Mouse (Mus musculus) stomach, postnatal 0 days (tissue): ENCODE results near the gene Sema7a. TPM values are rescaled to one million over a fixed set of nuclear protein-coding genes. Genes with fewer than 3 reads are reported as not detected.
A peak's percentile ranks its signal among the peaks of the same experiment; 100 is the strongest.

Source experiments
- ATAC-seq: fragments of 200-750 bp; cut with Nextera tagmentation; 2 replicates; pipeline ENCODE4 v1.8.0; 2017; ENCODE audit not compliant: low FRiP score, low TSS enrichment
- DNase-seq: peaks from one replicate; pipeline ENCODE4 v3.0.0-alpha.2; 2016; ENCODE audit warnings: low spot score
- H3K27ac ChIP-seq: fragments of 300-500 bp; sonication (generic); replicated peaks from 2 replicates; pipeline ENCODE4 v1.5.1; 2014; ENCODE audit warnings: mild to moderate bottlenecking, control low read depth
- H3K27me3 ChIP-seq: fragments of 300-500 bp; sonication (generic); 2 replicates; pipeline ENCODE4 v1.6.1; 2014; ENCODE audit warnings: low read length; ENCODE audit not compliant: control insufficient read depth, insufficient read depth
- H3K36me3 ChIP-seq: fragments of 300-500 bp; sonication (generic); 2 replicates; pipeline ENCODE4 v1.6.1; 2014; ENCODE audit warnings: low read length, mixed read lengths; ENCODE audit not compliant: control insufficient read depth, insufficient read depth
- H3K4me1 ChIP-seq: fragments of 300-500 bp; sonication (generic); replicated peaks from 2 replicates; pipeline ENCODE4 v1.6.1; 2014; ENCODE audit warnings: antibody characterized with exemption; ENCODE audit not compliant: control insufficient read depth, insufficient read depth
- H3K4me2 ChIP-seq: fragments of 300-500 bp; sonication (generic); replicated peaks from 2 replicates; pipeline ENCODE4 v1.6.1; 2014; ENCODE audit warnings: low read depth, mild to moderate bottlenecking, control low read depth, moderate library complexity
- H3K4me3 ChIP-seq: fragments of 300-500 bp; sonication (generic); 2 replicates; pipeline ENCODE4 v1.5.1; 2014; ENCODE audit warnings: low read depth, low read length, control low read depth
- H3K9ac ChIP-seq: fragments of 300-500 bp; sonication (generic); 2 replicates; pipeline ENCODE4 v1.6.1; 2014; ENCODE audit warnings: mild to moderate bottlenecking, low read length, control low read depth, mixed read lengths
- H3K9me3 ChIP-seq: fragments of 300-500 bp; sonication (generic); 2 replicates; pipeline ENCODE4 v1.6.1; 2016; ENCODE audit warnings: low read length; ENCODE audit not compliant: control insufficient read depth
- CTCF ChIP-seq: IDR thresholded peaks from 2 replicates; pipeline ENCODE4 v1.5.1; 2016; ENCODE audit warnings: antibody characterized with exemption, low read depth, mild to moderate bottlenecking, moderate library complexity
- EP300 ChIP-seq: optimal IDR thresholded peaks from 2 replicates; pipeline ENCODE3; 2016; ENCODE audit warnings: antibody characterized with exemption
- WGBS: fragments of 180-500 bp; shearing (Covaris S2); extraction: QIAGEN DNeasy Blood & Tissue Kit; methylation state at CpG from one replicate; pipeline ENCODE4 v1.1.7; 2014; 5-methylcytosine and 5-hydroxymethylcytosine counted together
- polyA plus RNA-seq: library from polyadenylated mRNA; unstranded; fragments of >200 nt; fragmentation: Nextera tagmentation; extraction: Ambion mirVana; gene quantifications from 2 replicates; pipeline ENCODE4 v1.2.1, GENCODE M21; 2015

Sema7a gene
- polyA plus RNA-seq, 1 experiment from 2014 or later, result 1.0 TPM

DNA sequence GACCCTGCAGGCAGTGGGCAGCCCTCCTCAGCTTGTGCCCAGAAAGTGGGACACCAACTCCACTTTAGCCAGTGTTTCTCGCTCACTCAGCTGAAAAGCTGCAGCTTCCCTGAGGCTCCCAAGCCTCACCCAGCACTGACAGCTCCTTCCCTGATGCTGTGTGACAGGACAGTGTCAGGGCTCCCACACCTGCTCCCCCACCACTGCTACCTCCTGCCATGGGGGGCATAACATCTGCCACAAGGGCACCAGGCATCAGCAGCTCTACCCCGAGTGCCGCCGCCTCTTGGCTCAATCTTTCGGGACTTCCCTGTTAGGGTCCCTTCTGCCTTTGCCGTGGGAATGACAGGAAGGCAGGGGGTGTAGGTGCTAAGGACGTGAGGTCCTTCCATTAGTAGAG is 46.4 kb downstream of the Sema7a start:
- no peaks in the 10 kb centered on the region for H3K36me3 ChIP-seq
- no peak overlapping the region for H3K9ac ChIP-seq
- ATAC-seq (no peak), DNase-seq (no peak)
- H3K4me3 ChIP-seq, result no peak overlapping the region
- TF ChIP-seq CTCF, result no peak
- TF ChIP-seq EP300, result no peak
- no peaks in the 10 kb centered on the region for H3K4me1 ChIP-seq
- H3K27me3 ChIP-seq, result no peaks in the 10 kb centered on the region
- WGBS, result 61% methylated on average over 7 of the region's 7 CpGs
- no peak overlapping the region for H3K27ac ChIP-seq
- no peak overlapping the region for H3K4me2 ChIP-seq
- H3K9me3 ChIP-seq, result no peaks in the 10 kb centered on the region

DNA sequence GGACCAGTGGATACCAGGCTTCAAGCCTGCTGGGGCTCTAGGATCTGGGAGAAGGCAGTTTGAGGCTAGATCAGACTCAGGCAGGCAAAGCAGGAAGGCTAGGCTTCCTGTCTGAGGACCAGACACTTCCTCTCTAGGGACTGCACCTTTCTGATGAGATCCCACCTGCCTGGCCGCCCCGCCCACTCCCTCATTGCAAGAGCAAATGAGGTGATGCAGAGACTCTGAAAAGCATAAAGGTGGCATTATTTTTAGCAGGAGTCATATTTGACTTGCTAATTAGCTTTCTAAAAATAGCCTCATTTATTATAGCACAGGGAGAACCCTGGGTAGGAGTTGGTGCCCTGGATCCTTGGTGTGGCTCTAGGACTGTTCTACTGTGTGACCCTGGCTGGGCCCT is 48.2 kb downstream of the Sema7a start:
- Histone ChIP-seq H3K4me1 (no peaks in the 10 kb centered on the region), H3K27me3 (no peaks in the 10 kb centered on the region), H3K9me3 (no peaks in the 10 kb centered on the region), H3K27ac (no peak overlapping the region), H3K9ac (no peak overlapping the region), H3K36me3 (no peaks in the 10 kb centered on the region), H3K4me3 (no peak overlapping the region), H3K4me2 (no peak overlapping the region)
- WGBS, result 89% methylated on average over 2 of the region's 2 CpGs
- TF ChIP-seq CTCF (no peak), EP300 (no peak)
- no peak for ATAC-seq
- DNase-seq, result no peak

DNA sequence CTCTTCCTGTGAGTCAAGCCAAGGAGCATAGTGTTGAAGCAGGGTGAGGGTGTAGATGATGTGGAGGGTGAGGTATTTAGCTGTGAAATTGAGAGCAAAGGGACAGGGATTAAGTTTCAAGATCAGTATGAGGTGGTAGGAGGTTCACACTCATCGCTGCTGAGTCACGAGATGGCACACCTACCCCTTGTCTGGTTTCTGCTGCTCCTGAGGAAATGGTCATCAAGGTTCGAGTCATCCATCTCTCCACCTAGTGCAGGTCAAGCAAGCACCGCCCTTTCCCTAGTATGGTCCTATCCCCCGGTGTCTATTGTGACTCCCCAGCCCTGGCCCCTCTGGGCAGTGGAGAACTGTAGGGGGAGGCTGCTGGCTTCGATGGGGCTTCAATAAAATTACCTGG is 49.4 kb downstream of the Sema7a start:
- H3K27ac ChIP-seq, result no peak overlapping the region
- 80% methylated on average over 6 of the region's 6 CpGs for WGBS
- TF ChIP-seq CTCF, result no peak

DNA sequence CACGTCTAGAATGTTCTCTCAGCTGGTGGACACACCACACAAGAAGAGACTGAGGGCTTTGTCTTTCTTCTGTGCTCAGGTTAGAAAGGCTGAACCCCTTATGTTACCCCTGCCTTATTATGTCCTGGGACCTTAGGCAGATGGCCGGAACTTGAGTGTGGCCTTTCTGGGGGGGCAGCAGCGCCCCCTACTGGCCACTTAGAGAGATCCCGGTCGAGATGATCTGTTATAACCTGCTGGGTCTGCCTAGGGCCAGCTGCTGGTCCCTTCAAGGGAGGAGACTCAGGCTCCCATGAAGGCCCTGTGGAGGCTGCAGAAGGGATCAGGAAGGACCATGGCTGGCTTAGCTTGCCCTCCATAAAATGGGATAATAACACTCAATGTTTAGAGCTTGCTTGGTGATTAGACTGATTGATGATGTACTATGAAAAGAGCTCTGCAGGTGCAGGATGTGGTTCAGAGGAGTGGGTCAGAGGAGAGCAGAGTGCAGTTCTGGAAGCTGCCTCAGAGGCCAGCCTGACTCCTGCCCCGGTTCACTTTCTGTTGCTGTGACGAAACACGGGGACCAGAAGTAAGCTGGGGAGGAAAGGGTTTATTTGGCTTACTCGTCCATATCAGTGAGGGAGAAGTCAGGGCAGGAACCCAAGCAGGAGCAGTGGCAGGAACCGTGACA is 50.7 kb downstream of the Sema7a start:
- H3K4me3 ChIP-seq, result no peak overlapping the region
- peak; percentile 82 for TF ChIP-seq CTCF
- no peak for TF ChIP-seq EP300
- no peak overlapping the region for H3K4me2 ChIP-seq
- H3K9ac ChIP-seq, result no peak overlapping the region
- H3K9me3 ChIP-seq, result no peaks in the 10 kb centered on the region
- no peaks in the 10 kb centered on the region for H3K27me3 ChIP-seq
- H3K4me1 ChIP-seq, result no peaks in the 10 kb centered on the region
- H3K36me3 ChIP-seq, result no peaks in the 10 kb centered on the region
- H3K27ac ChIP-seq, result no peak overlapping the region
- DNase-seq (peak; percentile 42), ATAC-seq (peak; percentile 39; the same call in 1 of the 2 replicates)
- 32% methylated on average over 10 of the region's 10 CpGs for WGBS

More for the DNA sequence above, 49.4 kb downstream of the Sema7a start:
- Histone ChIP-seq H3K4me1 (no peaks in the 10 kb centered on the region), H3K4me3 (no peak overlapping the region), H3K9ac (no peak overlapping the region), H3K36me3 (no peaks in the 10 kb centered on the region), H3K9me3 (no peaks in the 10 kb centered on the region), H3K4me2 (no peak overlapping the region), H3K27me3 (no peaks in the 10 kb centered on the region)
- peak; percentile 65 for ATAC-seq
- DNase-seq, result no peak

DNA sequence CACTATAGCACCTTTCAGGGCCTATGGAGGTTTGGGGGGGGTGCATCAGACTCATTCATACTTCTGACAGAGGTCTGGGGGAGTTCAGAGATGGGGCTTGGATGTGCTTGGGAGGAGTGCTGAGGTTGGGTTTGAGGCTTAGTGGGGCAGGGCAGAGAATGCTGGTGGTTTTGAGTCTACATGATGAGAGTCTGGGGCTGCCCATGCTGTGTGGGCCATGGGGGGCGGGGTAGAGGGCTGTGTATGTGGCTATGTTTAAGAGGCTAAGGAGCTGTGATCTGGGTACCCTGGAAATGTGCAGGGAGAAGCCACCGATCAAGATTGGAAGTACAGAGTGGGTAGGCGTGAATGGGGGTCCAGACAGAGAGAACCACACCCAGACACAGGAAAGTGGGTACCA is 52.1 kb downstream of the Sema7a start:
- ATAC-seq (no peak), DNase-seq (no peak)
- no peaks in the 10 kb centered on the region for H3K27me3 ChIP-seq
- no peak overlapping the region for H3K27ac ChIP-seq
- no peak overlapping the region for H3K9ac ChIP-seq
- H3K4me2 ChIP-seq, result no peak overlapping the region
- 81% methylated on average over 3 of the region's 3 CpGs for WGBS
- H3K36me3 ChIP-seq, result no peaks in the 10 kb centered on the region
- TF ChIP-seq EP300 (no peak), CTCF (no peak)
- H3K4me1 ChIP-seq, result no peaks in the 10 kb centered on the region
- no peak overlapping the region for H3K4me3 ChIP-seq
- H3K9me3 ChIP-seq, result no peaks in the 10 kb centered on the region

DNA sequence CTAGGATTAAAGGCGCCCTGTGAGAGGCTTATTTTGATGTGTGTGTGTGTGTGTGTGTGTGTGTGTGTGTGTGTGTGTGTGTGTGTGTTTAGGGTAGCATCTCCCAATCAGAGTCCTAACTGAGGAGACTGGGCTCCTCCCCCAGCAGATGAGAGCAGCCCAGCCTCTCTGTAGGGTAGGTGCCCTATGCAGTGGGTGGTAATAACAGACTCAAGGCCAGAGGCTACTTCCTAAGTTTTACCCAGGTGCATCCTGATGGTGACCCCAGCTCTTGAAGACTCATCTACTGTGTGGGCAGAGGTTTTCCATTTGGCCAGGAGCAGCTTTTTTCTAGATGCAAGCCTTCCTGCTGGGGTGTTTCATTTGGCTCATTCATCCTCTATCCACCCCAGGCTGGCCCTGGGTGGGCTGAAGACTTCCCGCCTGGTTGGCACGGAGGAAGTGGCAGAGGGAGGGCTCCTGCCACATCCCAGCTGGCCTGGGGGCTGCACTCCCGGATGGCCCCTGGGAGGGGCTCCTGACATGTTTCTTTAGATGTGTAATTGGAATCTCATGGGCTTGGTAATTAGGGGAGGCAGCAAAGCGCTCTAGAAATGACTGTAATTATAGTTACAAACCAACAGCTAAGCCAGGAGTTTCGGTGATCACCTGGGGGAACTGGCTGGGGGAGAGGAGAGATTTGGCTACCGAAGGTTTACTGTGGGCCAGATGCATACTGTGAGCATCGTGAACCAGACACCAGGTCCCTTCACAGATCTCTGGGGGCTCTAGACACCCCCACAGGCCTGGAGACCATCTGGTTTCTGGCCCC is 53.1 kb downstream of the Sema7a start:
- H3K36me3 ChIP-seq, result no peaks in the 10 kb centered on the region
- H3K27me3 ChIP-seq, result no peaks in the 10 kb centered on the region
- DNase-seq, result no peak
- 58% methylated on average over 8 of the region's 8 CpGs for WGBS
- no peak for TF ChIP-seq CTCF
- no peaks in the 10 kb centered on the region for H3K4me1 ChIP-seq
- no peak overlapping the region for H3K4me3 ChIP-seq
- no peaks in the 10 kb centered on the region for H3K9me3 ChIP-seq
- ATAC-seq, result no peak
- no peak overlapping the region for H3K4me2 ChIP-seq
- no peak overlapping the region for H3K27ac ChIP-seq
- no peak overlapping the region for H3K9ac ChIP-seq
